Mouse (Mus musculus): Measurements from ENCODE around the gene Gm42957. TPM values are rescaled to one million over a fixed set of nuclear protein-coding genes. Genes with fewer than 3 reads are reported as not detected.

Gene Gm42957
- total and polyA plus RNA-seq, 2 experiments from 2014 or later, result 0.07 to 0.38 TPM

DNA sequence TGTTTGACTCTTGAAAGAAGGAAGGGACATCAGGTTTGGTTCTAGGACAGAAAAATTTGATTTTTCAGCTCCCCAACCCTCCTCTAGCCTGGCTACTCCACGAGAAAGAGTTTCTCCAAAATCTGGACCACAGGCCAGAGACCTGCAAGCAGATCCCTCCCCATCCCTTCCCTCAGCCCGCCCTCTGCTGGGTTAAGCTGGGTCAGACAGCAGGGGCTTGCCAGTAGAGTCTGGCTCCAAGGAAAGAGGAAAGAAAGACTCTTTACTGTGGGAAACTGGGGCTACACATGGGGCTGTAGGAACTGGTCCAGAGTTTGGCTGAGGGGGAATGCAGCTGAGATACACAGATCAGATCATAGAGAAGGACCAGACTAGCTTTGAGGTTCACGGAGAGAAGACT lies 57.2 kb downstream of the Gm42957 start:
- Histone ChIP-seq H3K9ac (no peak overlapping the region), H3K9me3 (ENCODE audit: low read length) (no peaks in the 10 kb centered on the region), H3K27ac (ENCODE audit: low read depth, low read length) (no peak overlapping the region), H3K4me2 (ENCODE audit: low read depth) (no peak overlapping the region), H3K36me3 (ENCODE audit: insufficient read depth) (no peaks in the 10 kb centered on the region), H3K4me3 (ENCODE audit: low read depth, low read length) (no peak overlapping the region), H3K27me3 (ENCODE audit: insufficient read depth, low read length) (no peaks in the 10 kb centered on the region), H3K4me1 (ENCODE audit: insufficient read depth) (0 out of 2 replicates have a peak, but pooled peaks cover 5% of the 10 kb centered on the region)
- DNase-seq (no peak), ATAC-seq (no peak)
- WGBS, result 12% methylated on average over 3 of the region's 3 CpGs
- peak; percentile 49 for TF ChIP-seq CTCF (IDR thresholded peaks at IDR 0.05; ENCODE audit: low read depth)

DNA sequence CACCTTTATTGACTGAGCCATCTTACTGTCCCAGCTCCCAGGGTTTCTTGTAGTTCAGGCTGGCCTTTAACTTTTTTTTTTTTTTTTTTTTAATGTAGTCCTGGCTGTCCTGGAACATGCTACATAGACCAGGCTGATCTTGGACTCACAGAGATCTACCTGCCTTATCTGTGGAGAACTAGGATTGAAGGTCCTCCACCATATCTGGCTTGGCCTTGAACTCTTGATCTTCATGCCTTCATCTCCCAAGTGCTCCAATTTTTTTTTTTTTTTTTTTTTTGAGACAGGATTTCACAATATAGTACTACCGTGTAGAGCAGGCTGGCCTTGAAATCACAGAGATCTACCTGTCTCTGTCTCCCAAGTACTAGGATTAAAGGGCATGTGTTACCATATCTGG lies 58.3 kb downstream of the Gm42957 start:
- H3K27ac ChIP-seq (ENCODE audit: low read depth, low read length), result no peak overlapping the region
- H3K4me3 ChIP-seq (ENCODE audit: low read depth, low read length), result no peak overlapping the region
- no peaks in the 10 kb centered on the region for H3K36me3 ChIP-seq (ENCODE audit: insufficient read depth)
- no peaks in the 10 kb centered on the region for H3K27me3 ChIP-seq (ENCODE audit: insufficient read depth, low read length)
- no peaks in the 10 kb centered on the region for H3K9me3 ChIP-seq (ENCODE audit: low read length)
- ATAC-seq (no peak), DNase-seq (no peak)
- WGBS, result 97% methylated on average over 1 of the region's 1 CpGs
- no peak overlapping the region for H3K4me2 ChIP-seq (ENCODE audit: low read depth)
- no peak overlapping the region for H3K9ac ChIP-seq
- no peak for TF ChIP-seq CTCF (IDR thresholded peaks at IDR 0.05; ENCODE audit: low read depth)
- H3K4me1 ChIP-seq (ENCODE audit: insufficient read depth), result peaks cover 9% of the 10 kb centered on the region

- ATAC-seq (peak; percentile 53), DNase-seq (no peak)
- Histone ChIP-seq H3K4me1 (ENCODE audit: insufficient read depth) (peaks cover 9% of the 10 kb centered on the region), H3K27me3 (ENCODE audit: insufficient read depth, low read length) (no peaks in the 10 kb centered on the region), H3K4me2 (ENCODE audit: low read depth) (peak within 1 kb of the TSS; percentile 77), H3K27ac (ENCODE audit: low read depth, low read length) (peak within 1 kb of the TSS; percentile 88), H3K36me3 (ENCODE audit: insufficient read depth) (peaks cover 12% of the 10 kb centered on the region), H3K9ac (peak within 1 kb of the TSS; percentile 92), H3K4me3 (ENCODE audit: low read depth, low read length) (peak within 1 kb of the TSS; percentile 63), H3K9me3 (ENCODE audit: low read length) (no peaks in the 10 kb centered on the region)
- WGBS, result under 1% methylated on average over 35 of the region's 35 CpGs
- no peak for TF ChIP-seq CTCF (IDR thresholded peaks at IDR 0.05; ENCODE audit: low read depth)
Measured at GRCm38 (mm10) chr3:96696198-96696765, 61.0 kb downstream of the Gm42957 start, which contains the start of gene Pias3. Gene Pias3 (plus strand): TSS chr3:96696384.

- H3K4me3 ChIP-seq (ENCODE audit: low read depth, low read length), result peak overlapping the region; percentile 63
- H3K4me2 ChIP-seq (ENCODE audit: low read depth), result peak overlapping the region; percentile 77
- H3K27ac ChIP-seq (ENCODE audit: low read depth, low read length), result peak overlapping the region; percentile 88
- H3K4me1 ChIP-seq (ENCODE audit: insufficient read depth), result peaks cover 9% of the 10 kb centered on the region
- DNase-seq (peak; percentile 84), ATAC-seq (peak; percentile 95)
- no peaks in the 10 kb centered on the region for H3K9me3 ChIP-seq (ENCODE audit: low read length)
- H3K27me3 ChIP-seq (ENCODE audit: insufficient read depth, low read length), result no peaks in the 10 kb centered on the region
- TF ChIP-seq CTCF (IDR thresholded peaks at IDR 0.05; ENCODE audit: low read depth), result peak; percentile 6; the same call in 1 of the 2 replicates
- peak overlapping the region; percentile 92 for H3K9ac ChIP-seq
- WGBS, result under 1% methylated on average over 83 of the region's 85 CpGs
- peaks cover 19% of the 10 kb centered on the region for H3K36me3 ChIP-seq (ENCODE audit: insufficient read depth)
Measured at GRCm38 (mm10) chr3:96696766-96697732, 61.8 kb downstream of the Gm42957 start.

DNA sequence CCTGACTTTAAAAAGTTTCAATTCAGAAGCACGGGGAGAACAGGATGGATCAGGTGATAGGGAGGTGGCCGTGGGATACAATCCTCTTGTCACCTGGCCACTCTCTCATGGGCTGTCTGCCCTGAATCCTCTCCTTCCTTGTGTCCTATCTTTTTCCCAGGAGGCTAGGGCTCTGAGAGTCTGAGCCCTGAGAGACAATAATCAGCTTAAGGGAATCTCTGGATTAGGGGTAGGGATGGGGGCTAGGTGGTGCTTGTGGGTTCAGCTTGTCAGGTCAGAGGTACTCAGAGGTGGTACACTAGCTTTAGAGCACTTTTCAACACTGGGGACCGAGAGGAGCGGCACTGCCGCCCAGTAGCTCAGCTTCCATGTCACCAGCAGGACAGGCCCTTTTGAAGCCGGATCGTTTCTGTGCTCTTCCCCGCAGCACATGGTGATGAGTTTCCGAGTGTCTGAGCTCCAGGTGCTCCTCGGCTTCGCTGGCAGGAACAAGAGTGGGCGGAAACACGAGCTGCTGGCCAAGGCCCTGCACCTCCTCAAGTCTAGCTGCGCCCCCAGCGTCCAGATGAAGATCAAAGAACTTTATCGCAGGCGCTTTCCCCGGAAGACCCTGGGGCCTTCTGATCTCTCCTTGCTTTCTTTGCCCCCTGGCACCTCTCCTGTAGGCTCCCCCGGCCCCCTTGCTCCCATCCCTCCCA lies 63.9 kb downstream of the Gm42957 start:
- H3K4me3 ChIP-seq (ENCODE audit: low read depth, low read length), result no peak overlapping the region
- TF ChIP-seq CTCF (IDR thresholded peaks at IDR 0.05; ENCODE audit: low read depth), result no peak
- H3K36me3 ChIP-seq (ENCODE audit: insufficient read depth), result peaks cover 37% of the 10 kb centered on the region
- H3K4me2 ChIP-seq (ENCODE audit: low read depth), result no peak overlapping the region
- no peak overlapping the region for H3K9ac ChIP-seq
- H3K4me1 ChIP-seq (ENCODE audit: insufficient read depth), result peaks cover 9% of the 10 kb centered on the region
- no peaks in the 10 kb centered on the region for H3K27me3 ChIP-seq (ENCODE audit: insufficient read depth, low read length)
- H3K9me3 ChIP-seq (ENCODE audit: low read length), result no peaks in the 10 kb centered on the region
- no peak overlapping the region for H3K27ac ChIP-seq (ENCODE audit: low read depth, low read length)
- DNase-seq (no peak), ATAC-seq (no peak)
- 59% methylated on average over 19 of the region's 19 CpGs for WGBS

GRCm38 (mm10) chr3:96700376-96700775 lies 65.1 kb downstream of the Gm42957 start:
- Histone ChIP-seq H3K4me1 (ENCODE audit: insufficient read depth) (peaks cover 9% of the 10 kb centered on the region), H3K9ac (no peak overlapping the region), H3K4me2 (ENCODE audit: low read depth) (no peak overlapping the region), H3K27ac (ENCODE audit: low read depth, low read length) (no peak overlapping the region), H3K36me3 (ENCODE audit: insufficient read depth) (peaks cover 45% of the 10 kb centered on the region), H3K27me3 (ENCODE audit: insufficient read depth, low read length) (no peaks in the 10 kb centered on the region), H3K9me3 (ENCODE audit: low read length) (no peaks in the 10 kb centered on the region), H3K4me3 (ENCODE audit: low read depth, low read length) (no peak overlapping the region)
- TF ChIP-seq CTCF (IDR thresholded peaks at IDR 0.05; ENCODE audit: low read depth), result peak; percentile 46
- ATAC-seq, result no peak
- WGBS, result 56% methylated on average over 7 of the region's 7 CpGs
- no peak for DNase-seq

Data from forebrain, postnatal 0 days (tissue).